Mouse (Mus musculus) urinary bladder, postnatal 10 days (tissue): Measurements from ENCODE around the gene Cul9.
"Not testable (repeated sequence)": the region's sequence is repeated elsewhere in the genome, so short reads cannot be mapped to it uniquely, and the experiment has no call there.

Experiments used
- DNase-seq: peaks from one replicate; pipeline ENCODE4 v3.0.0; 2022; ENCODE audit warnings: low spot score

Gene Cul9

GRCm38 (mm10) chr17:46545813-46546564 is at the start of gene Cul9:
Gene Cul9, minus strand, starts transcription at chr17:46546388.
- DNase-seq, result no peak

- no peak for DNase-seq
Measured at GRCm38 (mm10) chr17:46595336-46595735, 49.1 kb upstream of the Cul9 start.

GRCm38 (mm10) chr17:46594606-46595005 is 48.4 kb upstream of the Cul9 start:
- no peak for DNase-seq

- no peak for DNase-seq
Measured at GRCm38 (mm10) chr17:46593124-46593523, 46.9 kb upstream of the Cul9 start.

GRCm38 (mm10) chr17:46591406-46591805 is 45.2 kb upstream of the Cul9 start:
- no peak for DNase-seq

GRCm38 (mm10) chr17:46590439-46590838 is 44.3 kb upstream of the Cul9 start:
- no peak for DNase-seq

GRCm38 (mm10) chr17:46589635-46590314 is 43.6 kb upstream of the Cul9 start:
- DNase-seq, result no peak

GRCm38 (mm10) chr17:46588913-46589312 is 42.7 kb upstream of the Cul9 start:
- no peak for DNase-seq

GRCm38 (mm10) chr17:46588173-46588572 is 42.0 kb upstream of the Cul9 start:
- no peak for DNase-seq

- DNase-seq, result no peak
Measured at GRCm38 (mm10) chr17:46586327-46586726, 40.1 kb upstream of the Cul9 start.

- DNase-seq, result no peak
Measured at GRCm38 (mm10) chr17:46578650-46579049, 32.5 kb upstream of the Cul9 start.

GRCm38 (mm10) chr17:46576070-46576469 is 29.9 kb upstream of the Cul9 start:
- DNase-seq, result no peak

GRCm38 (mm10) chr17:46574535-46574934 is 28.3 kb upstream of the Cul9 start:
- no peak for DNase-seq

- DNase-seq, result no peak
Measured at GRCm38 (mm10) chr17:46571005-46571404, 24.8 kb upstream of the Cul9 start.

GRCm38 (mm10) chr17:46559146-46559545 is 13.0 kb upstream of the Cul9 start:
- DNase-seq, result no peak

- no peak for DNase-seq
Measured at GRCm38 (mm10) chr17:46558151-46558550, 12.0 kb upstream of the Cul9 start.

- not testable (repeated sequence) for DNase-seq
Measured at GRCm38 (mm10) chr17:46557321-46557720, 11.1 kb upstream of the Cul9 start.

- DNase-seq, result no peak
Measured at GRCm38 (mm10) chr17:46556584-46556945, 10.4 kb upstream of the Cul9 start.

- peak; percentile 91 for DNase-seq
Measured at GRCm38 (mm10) chr17:46555673-46556583, 9.7 kb upstream of the Cul9 start, which contains the start of gene Srf. Gene Srf, minus strand, starts transcription at chr17:46556175.

GRCm38 (mm10) chr17:46554977-46555672 is 8.9 kb upstream of the Cul9 start:
- no peak for DNase-seq

GRCm38 (mm10) chr17:46554646-46554976 is 8.4 kb upstream of the Cul9 start:
- no peak for DNase-seq

GRCm38 (mm10) chr17:46553926-46554325 is 7.7 kb upstream of the Cul9 start:
- no peak for DNase-seq
